Mouse (Mus musculus): ENCODE measurements around the gene Myo6. TPM values are rescaled to one million over a fixed set of nuclear protein-coding genes. Genes with fewer than 3 reads are reported as not detected.

Myo6 gene
- total and polyA plus RNA-seq, 3 experiments = 1.2 to 1.6 TPM; not detected in 1

DNA sequence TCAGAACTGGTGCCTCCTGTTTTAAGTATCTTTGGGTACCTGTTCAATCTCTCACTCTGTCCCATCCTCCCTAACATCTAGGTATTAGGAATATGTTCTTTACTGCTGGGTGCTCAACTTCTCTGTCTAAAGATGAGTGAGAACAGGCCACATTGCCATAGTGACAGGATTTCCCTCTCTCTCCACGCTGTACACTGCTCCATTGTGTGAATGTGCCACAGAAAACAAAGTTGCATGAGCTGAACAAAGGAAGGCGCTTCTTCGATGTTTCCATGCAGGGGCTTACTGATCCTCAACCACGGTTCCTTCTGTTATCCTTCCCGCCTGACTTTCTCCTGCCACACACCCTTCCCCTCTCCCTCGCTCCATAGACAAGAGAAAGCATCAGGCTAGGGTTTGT is 32.4 kb downstream of the Myo6 start:
- H3K36me3 ChIP-seq (ENCODE audit: control insufficient read depth in 1 of 2, insufficient read depth in 2 of 2, low read length in 2 of 2) = no peaks in the 10 kb centered on the region
- TF ChIP-seq NELFE (IDR thresholded peaks at IDR 0.05; ENCODE audit: low read depth, low read length) (no peak), POLR2AphosphoS5 (IDR thresholded peaks at IDR 0.05; ENCODE audit: borderline replicate concordance, low read depth, low read length) (no peak), POLR2A (IDR thresholded peaks at IDR 0.05; ENCODE audit: control insufficient read depth in 1 of 2, insufficient read depth in 1 of 2, low read depth in 1 of 2, low read length in 2 of 2, poor library complexity in 1 of 2) (no peak), RCOR1 (IDR thresholded peaks at IDR 0.05; ENCODE audit: low read depth, low read length) (no peak), E2F4 (IDR thresholded peaks at IDR 0.05; ENCODE audit: borderline replicate concordance, low read depth, low read length) (no peak), ETS1 (IDR thresholded peaks at IDR 0.05; ENCODE audit: low read depth, low read length) (no peak)
- no peak overlapping the region for H3K27ac ChIP-seq (ENCODE audit: control insufficient read depth, low read depth, low read length)

DNA sequence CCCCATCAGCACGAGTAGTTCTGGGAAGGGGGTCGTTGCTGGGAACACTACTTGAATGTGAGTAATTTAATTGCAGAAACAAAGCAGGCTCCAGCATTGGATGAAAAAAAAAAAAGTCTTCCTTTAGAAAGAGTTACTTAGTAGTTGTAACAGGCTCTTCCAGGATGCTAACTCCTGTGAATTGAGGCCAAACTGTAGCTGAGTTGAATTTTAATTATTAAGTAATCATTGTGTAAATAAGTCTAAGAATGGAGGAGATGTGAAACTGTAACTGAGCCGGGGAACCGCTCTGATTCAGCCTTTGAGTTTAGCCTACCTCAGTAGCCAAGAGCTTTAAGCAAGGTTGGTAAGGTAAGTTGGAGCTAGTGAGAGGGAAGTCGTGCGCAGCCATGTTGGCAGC is 36.0 kb downstream of the Myo6 start:
- no peak for DNase-seq (ENCODE audit: low read depth, low spot score)
- no peaks in the 10 kb centered on the region for H3K79me2 ChIP-seq (ENCODE audit: control insufficient read depth, insufficient read depth, low read length, poor library complexity)
- TF ChIP-seq RCOR1 (IDR thresholded peaks at IDR 0.05; ENCODE audit: low read depth, low read length) = no peak
- no peak for TF ChIP-seq ZMIZ1 (IDR thresholded peaks at IDR 0.05; ENCODE audit: low read depth, low read length)
- H3K4me1 ChIP-seq (ENCODE audit: control insufficient read depth in 1 of 2, insufficient read depth in 2 of 2, low read length in 2 of 2) = no peaks in the 10 kb centered on the region
- no peaks in the 10 kb centered on the region; a peak in 1 of 4 replicates for H3K27me3 ChIP-seq (ENCODE audit: control insufficient read depth in 1 of 2, insufficient read depth in 2 of 2, low read length in 2 of 2)
- no peaks in the 10 kb centered on the region for H3K9me3 ChIP-seq (replicated peaks; ENCODE audit: insufficient read depth, low read length)
- H3K4me3 ChIP-seq (ENCODE audit: control insufficient read depth in 1 of 2, insufficient read depth in 1 of 2, low read depth in 2 of 2, low read length in 2 of 2) = no peak overlapping the region
- no peak overlapping the region for H3K9ac ChIP-seq (ENCODE audit: control insufficient read depth, low read depth, low read length, poor library complexity, severe bottlenecking)
- no peak overlapping the region for H3K27ac ChIP-seq (ENCODE audit: control insufficient read depth, low read depth, low read length)
- no peaks in the 10 kb centered on the region for H3K36me3 ChIP-seq (ENCODE audit: control insufficient read depth in 1 of 2, insufficient read depth in 2 of 2, low read length in 2 of 2)

More for the DNA sequence above, 32.4 kb downstream of the Myo6 start:
- H3K79me2 ChIP-seq (ENCODE audit: control insufficient read depth, insufficient read depth, low read length, poor library complexity) = no peaks in the 10 kb centered on the region
- H3K4me1 ChIP-seq (ENCODE audit: control insufficient read depth in 1 of 2, insufficient read depth in 2 of 2, low read length in 2 of 2) = no peaks in the 10 kb centered on the region
- H3K4me3 ChIP-seq (ENCODE audit: control insufficient read depth in 1 of 2, insufficient read depth in 1 of 2, low read depth in 2 of 2, low read length in 2 of 2) = no peak overlapping the region
- no peak overlapping the region for H3K9ac ChIP-seq (ENCODE audit: control insufficient read depth, low read depth, low read length, poor library complexity, severe bottlenecking)
- no peaks in the 10 kb centered on the region; a peak in 1 of 4 replicates for H3K27me3 ChIP-seq (ENCODE audit: control insufficient read depth in 1 of 2, insufficient read depth in 2 of 2, low read length in 2 of 2)
- no peaks in the 10 kb centered on the region for H3K9me3 ChIP-seq (replicated peaks; ENCODE audit: insufficient read depth, low read length)
- no peak for DNase-seq (ENCODE audit: low read depth, low spot score)

DNA sequence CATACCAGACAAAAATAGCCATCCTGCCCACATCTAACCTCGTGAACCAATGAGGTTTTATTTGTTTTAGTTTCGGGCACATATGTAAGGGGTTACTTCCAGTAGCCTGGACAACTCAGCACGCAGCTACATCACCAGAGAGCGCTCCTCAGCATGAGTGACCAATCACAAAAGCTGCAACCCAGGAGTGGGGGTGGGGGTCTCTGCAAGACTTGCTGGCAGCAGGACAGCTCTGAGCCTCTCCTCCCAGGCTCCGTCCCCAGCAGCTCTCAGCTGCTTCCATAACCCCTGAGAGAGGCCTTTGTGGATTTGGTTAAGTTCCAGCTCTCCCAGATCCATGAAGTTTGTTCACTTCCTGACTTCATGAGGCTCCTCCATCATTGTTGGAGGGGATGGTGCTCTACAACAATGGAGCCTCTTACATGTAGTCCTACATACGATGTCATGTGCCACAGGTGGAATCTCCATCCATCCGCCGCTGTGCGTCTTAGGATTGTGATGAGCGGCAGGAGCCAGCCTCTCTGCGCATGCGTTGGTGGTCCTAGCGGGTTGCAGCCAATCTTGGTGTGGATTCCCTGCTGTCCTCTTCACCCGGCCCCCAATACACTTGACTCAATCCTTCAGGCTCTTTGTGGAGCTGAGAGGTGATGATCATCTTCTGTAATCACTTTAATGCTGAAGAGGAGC is 37.7 kb downstream of the Myo6 start:
- Histone ChIP-seq H3K4me3 (ENCODE audit: control insufficient read depth in 1 of 2, insufficient read depth in 1 of 2, low read depth in 2 of 2, low read length in 2 of 2) (no peak overlapping the region), H3K27ac (ENCODE audit: control insufficient read depth, low read depth, low read length) (no peak overlapping the region), H3K79me2 (ENCODE audit: control insufficient read depth, insufficient read depth, low read length, poor library complexity) (no peaks in the 10 kb centered on the region), H3K36me3 (ENCODE audit: control insufficient read depth in 1 of 2, insufficient read depth in 2 of 2, low read length in 2 of 2) (no peaks in the 10 kb centered on the region), H3K27me3 (ENCODE audit: control insufficient read depth in 1 of 2, insufficient read depth in 2 of 2, low read length in 2 of 2) (no peaks in the 10 kb centered on the region), H3K4me1 (ENCODE audit: control insufficient read depth in 1 of 2, insufficient read depth in 2 of 2, low read length in 2 of 2) (no peaks in the 10 kb centered on the region), H3K9ac (ENCODE audit: control insufficient read depth, low read depth, low read length, poor library complexity, severe bottlenecking) (no peak overlapping the region), H3K9me3 (replicated peaks; ENCODE audit: insufficient read depth, low read length) (no peaks in the 10 kb centered on the region)
- DNase-seq (ENCODE audit: low read depth, low spot score) = no peak
- TF ChIP-seq GABPA (IDR thresholded peaks at IDR 0.05; ENCODE audit: low read depth, low read length) (no peak), CHD2 (IDR thresholded peaks at IDR 0.05; ENCODE audit: low read length) (no peak), TCF12 (IDR thresholded peaks at IDR 0.05; ENCODE audit: low read depth, low read length) (no peak), CTCF (IDR thresholded peaks at IDR 0.05 in 2 of 3, conservative IDR thresholded peaks at IDR 0.05 in 1 of 3; ENCODE audit: control insufficient read depth in 1 of 3, insufficient read depth in 1 of 3, low read depth in 2 of 3, low read length in 3 of 3, poor library complexity in 1 of 3, severe bottlenecking in 1 of 3) (no peak), GATA1 (IDR thresholded peaks at IDR 0.05; ENCODE audit: low read depth, low read length) (no peak), BHLHE40 (IDR thresholded peaks at IDR 0.05; ENCODE audit: borderline replicate concordance, low read depth, low read length) (no peak), CHD1 (IDR thresholded peaks at IDR 0.05; ENCODE audit: low read depth, low read length) (no peak), MAX (IDR thresholded peaks at IDR 0.05; ENCODE audit: low read length) (no peak), POLR2AphosphoS2 (IDR thresholded peaks at IDR 0.05; ENCODE audit: low read length) (no peak)

Data from MEL (cell line).